Mouse (Mus musculus) telencephalon, adult 2 months (tissue): Measurements from ENCODE around the gene Leng1.

Source experiments
- DNase-seq: peaks from one replicate; pipeline ENCODE4 v3.0.0-alpha.2; 2011; ENCODE audit warnings: low read depth, low spot score

The Leng1 gene

DNA sequence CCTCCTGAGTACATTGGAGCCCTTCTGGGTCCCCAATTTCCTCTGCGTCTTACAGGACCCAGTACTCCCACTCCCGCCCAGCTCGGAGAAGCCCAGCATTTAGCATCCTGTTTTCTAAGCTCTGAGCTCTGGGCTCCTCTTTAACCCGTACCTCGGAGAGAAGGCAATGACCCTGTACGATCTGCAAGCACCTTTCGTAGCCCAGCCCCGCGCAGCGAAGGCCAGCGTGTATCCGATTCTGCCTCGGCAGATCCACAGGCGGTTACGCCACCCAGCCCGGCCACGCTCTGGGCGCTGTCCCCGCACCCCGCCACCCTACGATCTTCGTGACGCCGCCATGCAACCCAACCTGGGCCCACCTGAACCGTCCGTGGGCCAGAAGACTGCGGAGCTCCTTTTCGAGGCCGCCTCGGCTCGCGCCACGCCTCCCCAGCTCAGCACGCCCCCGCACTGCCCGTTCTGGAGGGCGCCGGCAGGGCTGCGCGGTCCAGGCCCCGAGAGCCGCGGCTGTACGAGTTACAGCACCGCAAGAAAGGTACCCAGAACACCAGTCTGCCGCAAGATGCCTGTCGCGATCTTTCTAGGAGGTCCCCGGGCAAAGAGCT is 26.8 kb upstream of the Leng1 start, which contains the start of gene Tsen34:
Gene Tsen34, plus strand, starts transcription at position 482 of the 605 bp plus-strand sequence.
- DNase-seq, result no peak

DNA sequence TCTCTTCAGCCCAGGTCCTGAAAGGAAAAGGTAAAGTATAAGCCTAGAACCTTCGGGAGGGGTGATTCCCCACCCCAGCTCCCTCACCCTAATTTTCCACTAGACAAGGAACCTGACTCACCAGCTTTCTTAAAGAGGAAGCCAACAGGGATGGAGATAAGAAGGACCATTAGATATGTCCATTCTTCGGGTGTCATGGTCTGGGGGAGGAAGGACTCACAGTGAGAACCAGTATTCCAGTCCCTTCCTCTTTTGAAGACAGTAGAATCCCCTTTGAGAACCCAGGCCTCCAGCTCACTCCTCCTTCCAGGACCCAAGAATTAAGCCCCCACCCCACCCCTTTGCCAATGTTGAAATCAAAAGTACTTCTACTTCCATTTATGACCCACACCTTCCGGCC is 26.3 kb upstream of the Leng1 start:
- DNase-seq, result no peak

DNA sequence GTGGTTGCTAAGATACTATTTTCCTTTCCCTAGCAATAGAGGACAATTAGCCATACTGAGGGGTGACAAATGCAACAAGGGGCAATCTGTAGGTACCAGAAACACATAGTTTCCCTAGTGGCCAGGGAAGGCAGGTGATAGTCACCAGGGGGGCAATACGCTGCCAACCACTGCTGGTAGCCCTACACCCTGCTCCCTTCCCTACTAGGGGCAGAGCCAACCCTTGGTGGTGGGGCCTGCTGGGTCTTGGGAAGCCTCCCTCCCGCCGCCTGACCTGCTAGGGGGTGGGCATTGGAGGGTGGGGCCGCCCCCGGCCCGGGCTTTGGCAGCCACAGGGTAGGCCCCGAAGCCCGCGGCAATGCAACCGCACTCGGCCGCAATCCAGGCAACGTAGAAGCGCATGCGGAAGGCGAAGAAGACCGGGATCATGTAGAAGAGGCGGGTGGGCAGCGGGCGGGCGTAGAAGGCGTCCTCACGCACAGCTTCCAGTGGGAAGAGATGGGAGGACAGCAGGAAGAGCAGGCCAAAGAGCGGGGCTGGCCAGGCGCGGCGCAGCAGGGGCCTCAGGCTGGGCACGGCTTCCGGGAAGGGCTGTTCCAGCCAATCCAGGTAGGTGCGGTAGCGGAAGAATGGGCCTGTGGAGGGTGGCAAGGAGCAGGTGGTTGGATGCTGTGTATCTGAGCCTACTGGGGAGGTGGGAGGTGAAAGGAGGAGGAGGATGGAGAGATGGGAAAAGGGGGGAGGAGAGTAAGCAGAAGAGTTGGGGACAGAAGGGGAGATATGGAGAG is 20.0 kb upstream of the Leng1 start:
- no peak for DNase-seq

DNA sequence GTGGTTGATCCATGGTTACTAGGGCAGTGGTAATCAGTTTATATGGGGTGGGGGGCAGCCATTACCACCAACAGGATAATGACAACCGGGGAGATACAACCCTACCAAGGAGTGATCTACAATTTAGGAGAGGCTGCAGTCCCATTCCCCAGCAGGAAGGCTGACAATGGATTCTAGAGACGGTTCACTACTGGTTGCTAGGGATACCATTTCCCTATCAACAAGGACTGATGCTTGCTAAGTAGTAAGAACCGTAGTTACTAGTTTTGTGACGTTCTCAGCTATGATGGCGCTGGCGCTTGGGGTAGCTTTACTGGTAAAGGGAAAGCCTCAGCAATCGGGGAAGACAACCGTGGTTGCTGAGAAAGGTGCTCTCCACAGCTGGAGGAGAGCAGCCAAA is 19.1 kb upstream of the Leng1 start:
- DNase-seq, result no peak

DNA sequence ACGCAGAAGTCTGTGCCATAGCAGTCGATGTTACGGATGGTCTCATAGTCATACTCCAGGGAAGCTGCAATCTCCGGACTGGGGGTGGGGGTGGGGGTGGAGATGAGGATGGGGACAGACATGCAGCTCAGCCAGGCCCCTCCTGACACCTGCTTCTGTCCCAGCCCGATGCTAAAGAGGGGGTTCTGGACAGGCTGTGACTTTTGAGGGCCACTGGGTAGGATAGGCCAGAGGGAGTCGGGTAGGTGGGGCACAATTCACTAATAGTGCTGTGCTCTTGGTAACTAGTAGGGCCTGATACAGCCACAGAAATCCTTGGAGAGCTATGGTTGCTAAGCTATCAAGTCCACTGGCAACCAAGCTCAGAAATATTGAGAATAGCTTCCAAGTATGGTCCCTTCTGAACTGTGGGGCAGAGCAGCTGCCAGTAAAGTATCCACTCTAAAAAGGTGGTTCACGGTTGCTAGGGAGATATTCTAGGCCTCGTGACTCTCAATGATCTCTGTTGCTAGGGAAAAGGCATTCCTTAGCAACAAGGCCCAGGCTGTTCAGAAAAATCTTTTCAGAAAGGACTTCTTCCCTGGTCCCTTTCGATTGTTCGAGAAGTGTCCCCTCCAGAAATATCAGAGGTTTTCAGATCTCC is 18.4 kb upstream of the Leng1 start:
- DNase-seq, result peak; percentile 39

DNA sequence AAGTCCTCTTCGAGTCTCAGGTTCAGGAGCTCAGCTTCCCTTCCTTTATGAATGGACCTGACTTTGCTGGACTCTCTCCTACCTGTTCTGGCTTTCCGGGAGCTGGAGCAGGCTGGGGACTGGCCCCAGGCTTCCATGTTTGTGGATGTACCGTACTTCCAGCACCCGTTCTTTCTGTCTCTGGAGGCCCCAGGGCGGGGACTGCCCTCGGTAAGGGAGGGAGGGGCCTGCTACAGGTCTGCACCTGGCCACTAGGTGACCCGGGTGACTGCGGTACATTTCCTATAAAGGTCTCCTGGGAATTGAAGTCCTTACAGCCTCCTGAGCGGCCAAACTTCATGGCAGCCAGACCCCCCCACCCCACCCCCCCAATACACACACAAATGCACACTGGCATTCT is 11.7 kb upstream of the Leng1 start, which contains the start of gene Tmc4:
Gene Tmc4, minus strand, starts transcription at position 212 of the 400 bp plus-strand sequence.
- no peak for DNase-seq

DNA sequence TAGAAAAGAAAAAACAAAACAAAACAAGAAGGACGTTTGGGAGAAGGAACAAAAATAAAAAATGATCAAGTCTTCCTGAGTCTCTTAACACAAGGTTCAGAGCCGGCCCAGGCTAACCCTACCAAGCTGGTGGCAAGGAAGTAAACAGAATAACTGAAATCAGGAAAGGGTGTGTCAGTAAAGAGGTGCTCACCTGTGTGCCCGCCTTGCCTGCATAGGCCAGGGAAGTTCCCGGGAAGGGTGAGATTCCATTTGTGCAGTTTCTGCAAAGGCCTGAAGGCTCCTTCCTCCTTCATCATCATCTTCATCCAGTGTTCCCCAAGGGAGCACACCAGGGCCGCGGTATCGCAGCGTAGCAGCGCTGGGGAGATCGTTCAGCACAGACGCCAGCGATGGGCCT is 10.7 kb upstream of the Leng1 start:
- no peak for DNase-seq

DNA sequence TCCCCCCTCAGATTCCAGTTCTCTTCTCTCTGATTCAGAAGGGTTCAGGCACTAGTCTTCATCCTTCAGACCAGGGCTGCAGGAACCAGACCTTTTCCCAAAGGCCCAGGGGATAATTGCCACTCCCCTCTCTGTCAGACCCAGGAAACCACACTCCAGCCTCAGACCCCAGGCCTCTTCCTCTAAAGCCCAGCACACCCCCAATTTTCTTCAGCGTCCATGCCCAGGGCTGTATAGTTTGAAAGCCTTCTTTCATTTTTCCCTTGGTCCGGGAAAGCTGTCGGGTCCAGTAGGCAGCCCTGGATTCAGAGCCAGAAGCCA is 9.5 kb upstream of the Leng1 start:
- no peak for DNase-seq

DNA sequence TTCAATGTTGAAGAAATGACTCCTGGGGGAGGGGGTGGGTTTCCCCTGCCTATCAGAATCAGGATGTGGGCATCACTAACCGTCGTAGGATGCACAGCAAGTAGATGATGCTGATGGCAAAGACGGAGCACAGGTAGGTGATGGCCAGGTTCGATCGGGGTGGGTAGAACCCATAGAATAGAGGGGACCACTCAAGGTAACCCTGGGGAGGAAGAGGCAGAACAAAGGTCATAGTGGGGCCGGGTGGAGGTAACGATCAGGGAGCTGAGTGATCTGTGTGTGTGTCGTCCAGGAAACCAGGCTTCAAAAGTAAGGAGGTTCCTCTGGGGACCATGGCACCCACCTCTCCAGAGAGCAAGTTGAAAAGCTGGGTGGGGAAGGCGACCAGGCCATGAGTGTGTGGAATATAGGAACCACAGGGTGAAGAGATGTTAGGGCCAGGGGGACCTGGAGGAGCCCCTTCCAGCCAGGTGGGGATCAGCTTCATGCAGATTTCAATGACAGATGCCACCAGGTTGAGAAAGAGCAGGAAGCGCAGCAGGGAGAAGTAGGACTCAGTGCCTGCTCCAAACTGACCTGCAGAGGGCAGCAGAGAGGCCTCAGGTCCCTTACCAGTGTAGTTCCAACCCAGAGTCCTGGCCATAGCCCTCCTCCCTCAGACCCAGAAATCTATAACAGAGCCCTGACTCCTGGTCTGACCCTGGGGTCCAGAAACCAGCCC is 9.0 kb upstream of the Leng1 start:
- DNase-seq, result peak; percentile 40

DNA sequence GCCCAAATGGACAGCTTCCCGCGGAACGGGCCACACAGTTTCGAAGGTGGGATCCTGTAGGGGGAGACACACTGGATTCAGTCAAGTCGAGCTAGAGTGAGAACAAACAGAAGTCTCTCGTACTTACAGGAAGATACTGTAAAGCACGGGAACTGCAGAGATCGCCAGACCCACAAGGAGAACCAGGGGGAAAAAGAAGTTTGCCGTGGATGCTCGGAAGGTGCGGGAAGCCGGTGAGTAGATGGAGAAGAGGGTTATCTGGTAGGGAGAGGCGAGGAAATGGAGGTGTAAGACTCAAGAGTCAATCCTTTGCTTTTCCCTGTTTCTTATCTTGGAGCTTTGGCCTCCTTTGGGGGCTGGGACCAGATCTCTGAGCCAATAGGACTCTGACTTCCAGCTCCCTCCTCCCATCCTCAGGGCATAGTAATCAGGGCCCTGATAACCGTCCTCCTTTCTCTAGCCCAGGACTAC is 1.3 kb upstream of the Leng1 start:
- no peak for DNase-seq

DNA sequence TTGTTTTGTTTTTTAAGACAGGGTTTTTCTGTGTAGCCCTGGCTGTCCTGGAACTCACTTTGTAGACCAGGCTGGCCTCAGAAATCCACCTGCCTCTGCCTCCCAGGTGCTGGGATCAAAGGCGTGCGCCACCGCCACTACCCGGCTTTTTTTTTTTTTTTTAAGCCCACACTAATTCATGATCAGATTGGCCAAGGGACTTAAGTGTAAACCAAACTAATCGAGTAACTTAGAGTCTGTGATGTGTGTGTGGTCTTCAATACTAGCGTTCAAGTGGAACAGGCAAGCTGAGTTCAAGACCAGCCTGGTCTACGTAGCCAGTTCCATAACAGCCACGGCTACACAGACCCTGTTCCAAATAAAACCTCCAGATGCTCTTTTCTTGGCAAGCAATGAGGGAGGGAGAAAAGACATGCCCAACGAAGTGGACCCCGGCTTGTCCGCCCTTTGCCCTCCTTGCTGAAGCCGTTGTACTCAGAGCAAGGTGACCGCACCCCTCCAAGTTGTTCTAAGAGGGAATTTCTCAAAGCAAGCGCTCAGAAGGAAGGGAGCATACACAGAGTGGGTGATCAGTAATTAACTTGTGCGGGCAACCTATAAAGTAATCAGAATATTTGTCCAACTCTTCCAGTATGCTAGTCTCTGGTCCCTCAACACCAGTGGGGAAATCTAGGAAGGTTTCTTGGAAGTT is 971 bp downstream of the Leng1 start:
- DNase-seq, result no peak

DNA sequence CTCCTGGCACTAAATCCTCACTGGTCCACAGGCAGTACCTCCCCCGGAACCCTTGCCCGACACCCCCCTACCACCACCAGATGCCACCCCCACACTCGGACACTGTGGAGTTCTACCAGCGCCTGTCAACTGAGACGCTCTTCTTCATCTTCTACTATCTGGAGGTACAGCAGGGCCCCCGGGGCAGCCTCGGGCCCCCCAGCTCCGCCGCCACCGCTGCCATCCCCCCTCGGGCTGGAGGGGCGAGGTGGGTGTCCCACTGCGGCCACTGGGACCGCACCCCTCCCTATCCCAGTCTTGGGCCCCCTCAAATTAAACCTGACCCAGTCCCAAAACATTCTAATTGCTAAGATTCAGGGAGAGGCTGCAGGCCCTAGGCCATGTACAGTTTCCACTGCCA is 7.1 kb downstream of the Leng1 start:
- DNase-seq, result no peak

DNA sequence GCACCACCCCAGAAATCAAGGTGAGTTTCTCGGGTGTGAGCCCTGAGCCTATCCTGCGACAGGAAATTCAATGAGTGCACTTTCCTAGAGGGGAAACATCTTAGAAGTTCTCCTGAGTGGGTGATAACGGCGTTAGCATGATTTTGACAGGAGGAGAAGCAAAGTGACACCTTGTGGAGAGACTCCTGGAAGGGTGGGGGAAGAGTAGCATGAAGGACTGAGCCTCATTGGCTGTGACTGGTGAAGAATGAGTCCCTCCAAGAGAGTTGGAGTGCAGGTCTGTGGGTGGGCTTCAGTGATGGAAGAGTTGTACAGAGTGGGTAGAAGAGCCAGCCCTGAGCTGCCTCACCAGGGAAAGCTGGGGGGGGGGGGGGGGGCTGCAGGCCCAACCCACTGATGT is 8.7 kb downstream of the Leng1 start:
- DNase-seq, result no peak

DNA sequence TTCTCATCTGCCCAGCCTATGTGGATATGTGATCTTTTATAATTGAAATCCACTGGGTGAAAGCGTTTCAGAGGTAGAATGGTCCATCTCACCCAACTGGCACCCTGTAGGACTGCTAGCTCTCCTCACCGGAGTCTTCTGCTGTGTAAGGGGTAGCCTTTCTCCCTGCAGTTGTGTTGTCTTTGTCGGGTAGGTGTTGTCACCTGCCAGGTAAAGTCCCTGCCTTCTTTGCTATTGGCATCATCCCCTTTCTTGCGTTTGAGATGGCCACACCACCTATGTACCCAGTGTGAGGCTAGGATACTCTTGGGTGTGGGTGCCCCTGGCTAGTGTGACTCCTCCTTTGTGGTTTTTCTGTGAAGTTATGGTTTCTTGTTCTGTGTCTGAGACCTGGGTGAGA is 19.0 kb downstream of the Leng1 start:
- no peak for DNase-seq

DNA sequence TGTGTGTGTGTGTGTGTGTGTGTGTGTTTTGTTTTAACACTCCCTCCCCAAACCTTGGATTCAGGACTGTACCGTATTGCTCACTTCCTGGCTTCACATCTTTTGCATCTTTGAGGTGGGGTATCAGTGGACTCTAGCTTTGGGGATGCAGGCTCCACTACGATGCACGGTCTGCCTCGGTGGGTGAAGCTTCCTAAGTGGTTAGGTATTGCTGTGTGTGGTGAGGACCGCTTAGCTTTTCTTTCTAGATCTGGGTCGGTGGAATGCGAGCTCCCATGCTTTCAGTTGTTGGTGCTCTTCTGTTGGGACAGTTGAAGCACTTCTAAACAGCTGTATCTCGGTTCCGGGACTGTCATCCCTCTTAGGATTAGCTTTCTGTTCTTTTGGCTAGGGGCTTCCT is 19.5 kb downstream of the Leng1 start:
- DNase-seq, result no peak

DNA sequence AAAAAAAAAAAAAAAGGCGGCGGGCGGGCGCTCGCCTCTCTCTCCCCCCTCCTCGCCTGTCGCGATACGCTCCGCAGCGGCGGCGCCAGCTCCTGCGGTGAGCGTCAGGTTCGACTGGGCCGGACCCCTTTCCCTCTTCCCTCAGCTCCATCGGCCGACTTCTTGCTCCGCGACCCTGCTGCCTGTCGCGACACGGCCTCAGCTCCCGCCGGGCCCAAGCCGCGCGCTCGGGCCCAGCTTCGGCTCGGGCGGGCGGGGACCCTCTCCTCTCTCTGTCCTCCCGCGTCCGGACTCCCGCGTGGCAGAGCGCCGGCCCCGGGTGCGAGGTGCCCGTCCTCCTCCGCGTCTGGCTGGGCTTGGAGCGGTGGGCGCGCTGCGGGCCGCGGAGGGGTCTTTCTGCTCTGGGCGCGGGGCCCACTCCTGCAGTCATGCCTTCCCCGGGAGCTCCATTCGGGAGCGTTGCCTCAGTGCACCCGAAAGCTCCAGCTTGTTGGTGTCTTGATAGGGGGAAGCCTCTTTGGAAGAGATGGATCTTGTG is 20.1 kb downstream of the Leng1 start:
- no peak for DNase-seq

DNA sequence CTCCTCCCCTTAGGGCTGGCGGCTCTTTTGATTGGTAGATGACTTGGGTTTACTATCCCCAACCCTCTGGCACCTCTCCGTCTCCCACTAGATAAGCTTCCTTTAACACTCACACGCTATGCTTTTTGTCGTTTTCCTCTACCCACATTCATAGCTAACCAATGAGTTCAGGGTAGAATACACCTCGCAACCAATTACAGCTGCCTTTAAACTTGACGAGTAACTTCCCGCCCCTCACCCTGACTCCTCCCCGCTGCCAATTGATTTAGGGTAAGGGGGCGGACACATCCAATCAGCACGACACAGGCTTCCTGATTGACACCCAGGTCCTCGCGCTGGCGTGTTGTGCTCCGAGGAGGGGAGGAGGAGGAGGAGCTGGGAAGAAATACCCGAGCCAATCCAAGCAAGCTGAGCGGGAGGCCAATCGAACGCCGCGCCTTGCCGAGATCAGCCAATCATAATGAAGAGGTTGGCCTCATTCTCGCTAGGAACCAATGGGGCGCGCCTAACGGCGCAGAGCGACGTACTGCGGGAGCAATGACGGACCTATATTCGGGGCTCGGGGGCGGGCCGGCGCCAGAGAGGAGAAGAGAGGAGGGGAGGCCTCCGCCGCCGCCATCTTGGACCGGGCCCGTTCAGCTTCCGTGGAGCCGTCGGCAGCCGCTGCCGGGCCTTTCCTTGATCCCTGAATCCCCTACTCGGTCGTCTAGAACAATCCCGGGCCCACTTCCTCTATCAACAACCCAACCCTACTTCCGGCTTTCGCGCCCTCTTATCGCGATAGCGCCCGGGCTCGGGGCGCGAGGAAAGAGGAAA is 20.8 kb downstream of the Leng1 start, which contains the start of gene Cnot3:
Gene Cnot3, plus strand, starts transcription at position 597 of the 816 bp plus-strand sequence.
- peak; percentile 100 for DNase-seq

DNA sequence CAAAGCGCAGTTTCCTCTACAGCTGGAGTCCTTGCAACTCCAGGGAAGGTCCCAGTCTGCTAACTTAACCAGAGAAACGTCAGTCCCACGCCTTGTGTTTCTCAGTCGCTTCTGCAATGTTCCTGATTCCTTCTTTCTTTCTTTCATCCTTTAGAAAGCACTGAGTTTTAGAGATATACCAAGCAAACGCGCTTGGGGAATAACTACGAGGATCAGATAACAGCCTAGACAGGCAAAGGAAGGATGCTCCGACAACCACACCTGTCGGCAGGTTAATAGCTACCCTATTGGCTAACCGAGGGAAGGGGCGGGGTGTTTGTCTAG is 21.3 kb downstream of the Leng1 start:
- no peak for DNase-seq

DNA sequence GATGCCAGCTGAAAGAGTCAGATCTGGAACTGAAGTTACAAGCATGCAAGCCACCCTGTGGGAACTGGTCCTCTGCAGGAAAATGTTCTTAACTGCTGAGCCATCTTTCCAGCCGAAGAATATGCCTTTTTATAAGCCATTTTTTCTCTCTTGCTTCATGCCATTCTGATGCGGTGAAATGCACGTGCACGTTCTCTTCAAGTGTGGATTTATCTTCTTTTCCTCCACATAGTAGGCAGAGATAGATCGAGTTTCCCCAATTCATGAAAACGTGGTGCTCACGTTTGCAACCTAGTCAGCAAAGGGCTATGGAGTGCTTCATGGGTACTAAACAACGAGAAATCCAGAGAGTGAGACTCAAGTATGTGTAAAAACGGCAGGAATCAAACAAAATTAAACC is 21.8 kb downstream of the Leng1 start:
- DNase-seq, result no peak

DNA sequence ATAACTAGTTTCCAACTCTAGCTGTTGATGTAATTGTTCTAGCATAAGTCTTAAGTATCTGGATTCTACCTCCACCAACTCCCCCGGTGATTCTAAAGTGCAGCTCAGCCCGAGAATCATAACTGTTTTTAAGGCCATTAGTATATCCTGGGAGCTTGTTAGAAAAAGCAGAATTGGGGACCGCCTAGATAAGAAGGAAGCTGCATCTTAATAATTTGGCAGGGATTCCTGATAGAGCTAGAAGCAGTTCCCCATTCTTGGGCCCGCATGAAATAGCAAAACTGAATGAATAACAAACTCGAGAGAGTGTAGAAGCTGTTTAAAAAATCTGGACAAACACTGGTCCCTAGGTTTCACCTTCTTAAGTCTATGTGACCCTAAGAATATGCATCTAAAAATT is 22.2 kb downstream of the Leng1 start:
- DNase-seq, result no peak

DNA sequence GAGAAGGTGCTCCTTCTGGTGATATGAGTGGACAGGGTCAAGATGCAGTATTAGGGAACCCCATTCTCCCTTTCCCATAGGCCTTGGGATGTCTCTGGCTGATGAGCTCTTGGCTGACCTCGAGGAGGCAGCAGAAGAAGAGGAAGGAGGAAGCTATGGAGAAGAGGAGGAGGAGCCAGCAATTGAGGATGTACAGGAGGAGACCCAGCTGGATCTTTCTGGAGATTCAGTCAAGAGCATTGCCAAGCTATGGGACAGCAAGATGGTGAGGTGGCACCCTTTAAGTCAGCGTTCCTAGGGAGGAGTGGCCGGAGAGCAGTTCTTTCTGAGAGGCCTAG is 35.2 kb downstream of the Leng1 start:
- no peak for DNase-seq
